Mouse (Mus musculus) cerebellum, adult 9-10 months (tissue): ENCODE results near the gene Gm27027.

Experiments
- DNase-seq: peaks from one replicate; pipeline ENCODE4 v3.0.0; 2022

The Gm27027 gene

GRCm38 (mm10) chr2:93975526-93976435 lies 20.4 kb downstream of the Gm27027 start:
- no peak for DNase-seq

- no peak for DNase-seq
These were observed 21.1 kb downstream of the Gm27027 start for GRCm38 (mm10) chr2:93975041-93975440.

- DNase-seq, result no peak
These were observed 24.5 kb downstream of the Gm27027 start for GRCm38 (mm10) chr2:93971647-93972046.

- DNase-seq, result peak; percentile 54
These were observed 31.5 kb downstream of the Gm27027 start for GRCm38 (mm10) chr2:93964494-93965160.

- peak; percentile 53 for DNase-seq
These were observed 32.4 kb downstream of the Gm27027 start for GRCm38 (mm10) chr2:93963802-93964201.

GRCm38 (mm10) chr2:93961716-93962115 lies 34.4 kb downstream of the Gm27027 start:
- DNase-seq, result peak; percentile 93

DNA sequence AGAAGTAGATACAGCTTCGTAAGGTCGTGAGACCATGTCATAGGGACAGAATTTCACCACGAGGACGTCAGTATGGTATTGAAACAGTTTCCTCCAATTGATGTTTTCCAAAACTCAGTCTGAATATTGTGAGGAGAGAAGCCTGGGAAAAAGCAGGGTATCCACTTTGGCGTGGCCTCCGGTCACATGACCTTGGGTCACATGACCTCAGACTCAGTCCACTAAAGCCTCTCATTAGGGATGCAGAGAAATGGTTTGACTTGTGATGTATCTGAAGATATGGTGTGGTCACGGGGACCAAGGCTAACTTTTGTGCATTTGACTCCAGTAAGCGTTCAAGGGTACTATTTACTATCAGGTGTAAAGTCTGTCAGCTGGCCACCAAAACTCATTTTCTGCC lies 36.8 kb downstream of the Gm27027 start:
- no peak for DNase-seq

DNA sequence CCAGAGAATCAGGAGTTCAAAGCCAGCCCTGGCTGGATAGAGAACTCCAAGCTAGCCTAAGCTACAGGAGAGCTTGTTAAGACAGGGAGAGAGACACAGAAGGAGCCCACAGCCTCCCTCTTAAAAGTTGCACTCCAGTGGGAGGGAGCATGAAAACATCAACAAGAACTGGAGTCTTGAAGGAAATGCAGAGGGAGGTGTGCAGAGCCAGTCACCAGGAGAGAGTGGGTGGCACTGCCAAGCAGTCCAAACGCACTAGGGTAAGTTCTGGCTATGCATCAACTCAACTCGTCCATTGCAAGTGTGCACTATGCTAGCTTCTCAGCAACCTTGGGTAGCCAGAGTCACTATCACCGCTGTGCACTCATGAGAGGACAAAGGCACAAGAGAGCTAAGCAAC lies 37.9 kb downstream of the Gm27027 start:
- DNase-seq, result no peak

- DNase-seq, result peak; percentile 22
These were observed 38.4 kb downstream of the Gm27027 start for GRCm38 (mm10) chr2:93957785-93958175.

- DNase-seq, result peak; percentile 64
These were observed 39.0 kb downstream of the Gm27027 start, which contains the start of gene Gm13889 for GRCm38 (mm10) chr2:93956908-93957784. Gm13889 (minus strand) TSS chr2:93957201.

GRCm38 (mm10) chr2:93956331-93956801 lies 39.8 kb downstream of the Gm27027 start:
- peak; percentile 66 for DNase-seq

DNA sequence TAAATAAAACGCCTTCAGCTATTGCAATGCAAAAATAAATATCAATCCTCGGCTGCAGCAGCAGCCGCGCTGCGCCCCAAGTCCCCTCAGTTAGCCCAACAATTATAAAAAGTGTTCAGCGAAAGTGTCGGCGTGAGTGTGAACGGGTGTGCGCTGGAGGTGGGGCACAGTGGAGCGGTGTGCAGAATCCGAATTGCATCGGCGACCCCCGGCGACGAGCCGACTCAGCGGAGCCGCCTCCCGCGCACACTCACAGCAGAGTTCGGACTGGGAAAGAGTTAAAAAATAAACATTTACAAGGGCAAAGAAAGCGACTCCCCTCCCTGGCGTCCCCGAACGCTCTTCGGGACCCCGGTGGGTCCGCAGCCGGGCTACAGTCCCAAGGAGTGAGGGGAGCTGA lies 40.3 kb downstream of the Gm27027 start:
- DNase-seq, result no peak

DNA sequence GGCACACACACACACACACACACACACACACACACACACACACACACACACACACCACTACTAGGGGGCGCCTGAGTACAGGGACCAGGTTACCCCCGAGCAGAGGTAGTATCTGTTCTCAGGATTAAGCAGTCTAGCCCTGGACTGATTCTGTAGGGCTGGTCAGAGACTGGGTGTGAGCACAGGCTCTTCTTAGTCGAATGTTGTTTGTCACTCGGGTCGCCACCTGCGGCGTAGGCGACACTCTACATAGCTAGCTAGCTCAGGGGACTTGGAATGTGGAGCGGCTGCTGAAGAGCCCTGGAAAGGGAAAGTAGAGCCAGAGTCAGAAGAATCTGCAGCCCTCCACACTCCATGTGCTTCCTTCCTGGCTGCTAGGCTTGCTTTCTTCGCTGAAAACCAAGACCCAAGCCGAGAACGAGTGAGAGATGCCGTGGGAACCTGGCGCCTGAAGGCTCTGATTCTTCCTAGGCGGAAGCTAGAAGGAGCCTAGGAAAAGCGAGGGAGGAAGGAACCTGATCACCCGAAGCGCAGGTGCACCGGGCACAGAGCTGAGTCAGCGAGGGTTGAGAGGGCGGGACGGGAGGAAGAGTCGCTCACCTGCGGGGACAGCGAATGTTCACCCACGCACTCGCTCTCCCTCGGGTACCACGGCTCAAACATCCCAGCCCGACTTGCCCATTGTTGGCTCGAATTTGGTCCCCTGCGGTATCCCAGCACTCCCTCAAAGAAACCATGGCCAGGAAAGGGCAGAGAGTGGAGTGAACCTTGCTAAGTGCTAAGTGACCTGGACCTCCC lies 41.2 kb downstream of the Gm27027 start:
- DNase-seq, result peak; percentile 61

- DNase-seq, result no peak
These were observed 42.4 kb downstream of the Gm27027 start for GRCm38 (mm10) chr2:93953726-93954125.

DNA sequence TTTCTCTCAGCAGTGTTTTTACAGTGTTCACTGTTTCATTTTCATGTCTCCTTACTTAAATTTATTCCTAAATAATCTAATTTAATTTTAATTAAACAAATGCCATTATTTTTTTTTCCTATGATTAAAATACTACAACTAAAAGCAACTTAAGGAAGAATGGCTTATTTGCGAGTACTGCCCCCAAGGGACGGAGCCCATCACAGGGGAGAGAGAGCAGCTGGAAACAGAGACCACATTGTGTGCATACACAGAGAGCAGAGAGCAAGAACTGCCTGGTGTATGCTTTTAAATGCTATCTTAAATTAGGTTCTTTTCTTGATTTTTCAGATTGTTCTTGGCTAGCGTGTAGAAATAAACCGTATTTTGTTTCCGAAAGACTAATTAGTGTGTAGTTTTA lies 49.2 kb downstream of the Gm27027 start:
- DNase-seq, result no peak

DNA sequence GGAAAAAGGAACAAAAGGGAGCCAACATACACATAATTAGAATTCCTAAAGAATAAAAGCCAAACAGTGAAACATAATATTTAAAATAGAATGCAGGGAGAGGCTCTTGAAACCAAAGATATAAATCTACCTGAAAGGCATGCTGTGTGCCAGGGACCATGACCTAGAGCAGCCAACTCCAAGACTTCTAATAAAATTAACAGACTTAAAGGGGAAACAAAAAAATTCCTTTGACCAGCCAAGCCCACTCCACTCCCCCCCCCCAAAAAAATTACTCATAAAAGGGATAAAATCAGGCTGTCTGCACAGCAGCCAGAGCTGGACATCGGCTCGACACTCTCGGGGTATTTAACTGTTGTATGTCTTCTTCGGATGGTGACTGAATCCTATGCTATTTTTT lies 51.3 kb downstream of the Gm27027 start:
- no peak for DNase-seq

DNA sequence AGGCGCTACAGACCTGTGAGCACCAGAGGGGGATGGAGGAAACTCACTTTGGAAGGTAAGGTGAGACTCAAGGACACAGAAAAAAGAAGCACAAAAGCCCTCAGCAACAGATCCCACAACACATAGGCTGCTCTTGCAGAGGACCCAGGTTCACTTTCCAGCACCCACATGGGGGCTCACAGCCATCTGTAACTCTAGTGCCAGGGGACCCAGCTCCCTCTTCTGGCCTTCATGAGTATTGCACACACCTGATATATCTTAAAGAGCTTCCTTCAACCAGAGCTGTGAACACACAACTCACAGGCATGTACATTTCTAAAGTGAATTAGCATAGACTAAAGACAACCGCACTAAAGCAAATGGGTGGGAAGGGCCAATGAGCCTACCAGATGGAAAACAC lies 52.1 kb downstream of the Gm27027 start:
- no peak for DNase-seq

GRCm38 (mm10) chr2:93941670-93942069 lies 54.5 kb downstream of the Gm27027 start:
- no peak for DNase-seq

GRCm38 (mm10) chr2:93938534-93938933 lies 57.6 kb downstream of the Gm27027 start:
- no peak for DNase-seq

DNA sequence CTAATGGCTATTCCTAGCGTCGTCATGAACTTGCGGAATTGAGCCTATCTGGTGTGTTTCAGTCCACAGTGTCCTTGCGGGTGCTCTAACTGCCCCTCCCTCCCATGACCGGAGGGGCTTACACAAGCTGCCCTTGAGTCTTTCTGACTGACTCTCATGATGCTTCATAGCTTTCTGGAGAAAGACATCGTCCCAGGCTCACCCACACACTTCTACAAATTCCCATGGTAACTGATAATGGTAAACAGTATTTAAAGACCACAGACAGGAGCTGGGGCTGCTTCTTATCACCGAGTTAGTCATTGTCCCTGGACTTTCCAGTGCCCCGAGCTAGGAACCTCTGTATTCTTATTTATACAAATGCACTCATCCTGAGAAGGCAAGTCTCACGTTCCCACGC lies 67.3 kb downstream of the Gm27027 start:
- no peak for DNase-seq

DNA sequence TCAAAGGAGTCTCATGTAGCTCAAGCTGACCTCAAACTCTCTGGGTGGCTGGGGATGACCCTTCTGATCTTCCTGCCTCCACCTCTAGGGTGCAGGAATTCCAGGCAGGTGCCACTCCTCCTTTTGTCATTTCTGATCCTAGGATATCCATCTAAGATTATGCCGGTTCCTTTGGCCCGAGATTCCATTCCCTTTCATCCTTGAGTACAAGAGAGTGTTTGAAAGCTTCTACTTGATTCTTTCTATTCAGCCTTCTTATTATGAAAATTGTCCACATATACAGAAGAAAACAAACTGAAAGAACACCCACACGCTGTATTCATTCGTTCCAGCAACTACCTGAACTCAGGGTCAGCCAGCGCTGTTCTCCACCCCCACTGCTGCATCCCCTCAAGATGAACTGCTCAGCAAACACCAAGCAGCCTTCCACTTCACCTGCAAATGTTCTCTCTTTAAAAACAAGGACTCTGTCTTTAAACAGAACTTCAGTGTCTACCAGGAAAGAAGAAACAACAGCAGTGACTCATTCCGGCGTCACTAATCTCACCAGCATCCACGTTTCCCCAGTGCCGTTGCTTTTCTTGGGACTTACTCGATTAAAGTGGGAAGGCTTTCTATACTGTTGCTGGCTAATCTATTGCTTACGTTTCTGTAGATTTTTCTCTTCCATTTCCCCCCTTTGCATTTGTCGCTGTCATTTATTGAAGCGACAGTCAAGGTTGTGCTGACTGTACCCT lies 68.3 kb downstream of the Gm27027 start:
- no peak for DNase-seq
